Mouse (Mus musculus): Measurements from ENCODE around the gene Lama2.
A peak's percentile ranks its signal among the peaks of the same experiment; 100 is the strongest.

The Lama2 gene

DNA sequence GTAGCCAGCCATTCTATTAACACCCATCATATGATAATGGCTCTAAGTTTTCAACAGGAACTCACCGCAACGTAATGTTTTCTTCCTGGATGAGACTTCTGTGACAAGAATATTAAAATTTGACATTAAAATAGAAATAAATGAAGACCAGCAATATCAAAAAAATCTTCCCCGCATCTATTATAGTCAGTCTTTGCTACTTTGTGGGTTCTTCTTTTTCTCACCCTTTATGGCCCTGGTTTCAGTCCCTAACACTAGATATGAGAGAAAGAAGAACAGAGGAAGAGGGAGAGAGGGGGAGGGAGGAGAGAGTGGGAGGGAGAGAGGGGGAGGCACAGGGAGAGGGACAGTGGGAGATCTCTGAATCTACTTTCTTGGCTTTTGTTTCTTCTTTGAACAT lies at the start of gene Lama2:
TSS of gene Lama2 (minus strand) at position 101 of the 400 bp plus-strand sequence.
- no peak for DNase-seq

GRCm38 (mm10) chr10:27664391-27664790 lies 44.8 kb upstream of the Lama2 start:
- no peak for DNase-seq

- no peak for DNase-seq
Measured at GRCm38 (mm10) chr10:27663396-27663795, 43.8 kb upstream of the Lama2 start.

GRCm38 (mm10) chr10:27654164-27654563 lies 34.6 kb upstream of the Lama2 start:
- no peak for DNase-seq

- no peak for DNase-seq
Measured at GRCm38 (mm10) chr10:27652694-27653335, 33.3 kb upstream of the Lama2 start.

DNA sequence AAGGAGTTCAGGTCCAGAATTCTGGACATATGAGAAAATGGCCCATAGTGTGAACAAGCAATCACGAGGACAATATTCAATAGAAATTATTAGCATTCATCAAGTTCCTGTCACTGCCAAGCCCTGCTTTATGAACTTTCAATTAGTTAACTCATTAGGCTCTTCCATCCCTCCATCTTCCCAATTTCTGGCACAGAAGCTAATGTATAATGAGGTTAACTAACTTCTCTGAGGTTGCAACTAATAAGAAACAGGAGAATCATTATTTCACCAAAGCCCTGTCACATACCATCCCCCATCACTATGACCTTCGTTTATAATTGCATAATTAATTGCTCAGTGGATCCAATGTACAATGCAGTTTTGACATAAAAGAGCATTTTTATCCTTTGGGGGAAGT lies 16.2 kb upstream of the Lama2 start:
- DNase-seq: no peak

DNA sequence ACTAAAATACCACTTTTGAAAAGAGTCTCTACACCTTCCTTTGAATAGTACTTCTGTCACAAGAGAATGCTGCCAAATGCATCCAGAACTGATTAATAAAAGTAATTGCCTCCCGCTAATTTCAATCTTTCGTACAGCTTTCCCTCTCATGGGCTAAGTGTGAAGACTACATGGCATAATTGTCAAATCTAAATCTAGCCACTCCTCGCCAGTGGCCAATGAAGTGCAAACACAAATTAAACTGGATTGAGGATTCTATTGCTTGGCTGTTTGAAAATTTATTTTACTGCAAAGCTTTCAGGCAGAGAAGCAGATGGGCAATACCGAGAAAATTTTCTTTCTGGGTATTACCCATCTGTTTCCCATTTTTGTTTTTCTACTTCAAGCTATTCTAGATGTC lies 11.4 kb upstream of the Lama2 start:
- DNase-seq: no peak

DNA sequence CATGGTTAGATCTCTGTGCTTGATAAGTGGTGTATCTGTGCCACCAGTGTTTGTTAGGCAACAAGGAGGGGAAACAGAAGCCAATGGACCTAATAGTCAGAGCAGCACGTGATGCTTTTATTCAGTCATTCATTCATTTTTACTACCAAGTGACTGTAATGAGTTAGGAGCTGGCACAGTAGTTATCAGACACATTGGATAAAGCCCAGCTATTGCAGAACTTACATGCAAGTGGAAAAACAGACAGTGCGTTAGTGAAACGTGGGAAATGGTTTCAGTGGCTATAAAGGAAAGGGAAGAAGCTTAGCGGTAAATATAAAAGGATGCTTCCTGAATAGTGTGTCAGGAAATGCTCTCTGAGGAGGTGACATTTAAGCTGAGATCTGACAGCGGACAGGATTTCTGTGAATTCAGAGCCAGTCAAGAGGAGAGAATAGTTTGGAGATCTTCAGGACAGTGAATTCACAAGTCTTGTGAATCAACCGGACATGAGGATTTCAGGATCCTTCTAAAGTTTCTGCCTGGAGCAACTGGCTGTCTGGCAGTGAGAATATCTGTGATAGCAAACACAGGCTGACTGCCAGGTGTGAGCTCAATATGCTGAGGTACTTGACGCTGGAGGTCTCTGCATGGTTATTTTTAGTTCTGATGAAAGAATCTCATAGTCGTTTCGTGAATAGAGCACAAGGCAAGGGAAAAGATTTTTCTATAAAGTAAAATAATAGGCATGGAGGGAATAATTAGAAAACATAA lies 2.3 kb upstream of the Lama2 start:
- DNase-seq: no peak

DNA sequence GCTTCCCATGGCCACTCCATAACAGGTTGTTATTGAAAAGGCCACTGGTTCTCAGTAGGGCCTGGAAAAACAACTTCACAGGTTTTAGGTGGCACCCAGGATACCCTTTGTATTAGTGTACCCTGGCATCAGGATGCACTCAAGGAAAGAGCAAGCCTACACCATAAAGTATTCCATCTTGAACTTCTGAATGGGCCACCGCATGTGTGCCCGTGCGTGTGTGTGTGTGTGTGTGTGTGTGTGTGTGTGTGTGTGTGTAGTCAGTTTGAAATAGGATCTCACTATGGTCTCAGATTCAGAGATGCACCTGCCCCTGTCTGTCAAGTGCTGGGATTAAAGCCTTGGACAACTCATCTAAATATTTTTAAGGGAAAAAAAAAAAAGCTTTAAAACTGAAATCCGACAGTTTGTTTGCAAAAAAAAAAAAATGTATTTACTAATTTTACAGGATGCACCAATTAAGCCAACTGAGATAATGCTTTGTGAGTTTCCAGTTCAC lies 2.0 kb downstream of the Lama2 start:
- DNase-seq: no peak

DNA sequence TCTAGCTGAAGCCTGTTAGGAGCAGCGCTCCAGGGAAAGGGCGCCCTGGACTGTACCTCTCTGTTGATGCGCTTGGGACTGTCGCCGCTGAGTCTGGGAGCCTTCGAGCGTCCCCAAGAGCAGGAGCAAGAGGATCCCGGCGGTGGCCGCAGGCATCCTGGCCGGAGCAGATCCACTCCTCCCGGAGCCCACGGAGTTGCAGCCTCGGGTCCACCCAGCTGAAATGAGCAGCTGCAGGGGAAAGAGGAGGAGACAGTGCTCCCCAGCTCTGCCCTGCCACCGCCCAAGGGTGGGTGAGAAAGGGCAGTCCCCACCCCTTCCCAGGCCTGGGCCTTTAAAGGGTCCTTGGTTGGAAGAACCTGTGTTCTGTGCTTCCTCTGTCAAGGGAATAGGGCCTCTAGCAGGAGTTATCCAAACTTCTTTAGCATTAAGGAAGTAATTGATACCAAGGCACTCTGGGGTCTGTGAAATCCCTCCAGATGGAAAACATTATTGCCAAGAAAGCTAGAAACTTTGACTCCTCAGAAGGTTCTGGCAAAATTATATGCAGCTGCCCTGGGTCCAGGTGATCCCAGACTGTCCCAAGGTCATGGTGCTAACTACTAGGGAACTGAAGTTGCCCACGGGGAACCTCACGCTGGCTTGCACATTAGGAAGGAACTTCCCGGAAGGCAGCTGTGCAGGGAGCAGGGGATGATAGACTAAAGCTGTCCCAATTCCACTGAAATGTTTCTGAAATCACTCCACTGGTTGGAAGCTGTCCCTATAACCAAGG lies 2.7 kb downstream of the Lama2 start:
- DNase-seq: no peak

DNA sequence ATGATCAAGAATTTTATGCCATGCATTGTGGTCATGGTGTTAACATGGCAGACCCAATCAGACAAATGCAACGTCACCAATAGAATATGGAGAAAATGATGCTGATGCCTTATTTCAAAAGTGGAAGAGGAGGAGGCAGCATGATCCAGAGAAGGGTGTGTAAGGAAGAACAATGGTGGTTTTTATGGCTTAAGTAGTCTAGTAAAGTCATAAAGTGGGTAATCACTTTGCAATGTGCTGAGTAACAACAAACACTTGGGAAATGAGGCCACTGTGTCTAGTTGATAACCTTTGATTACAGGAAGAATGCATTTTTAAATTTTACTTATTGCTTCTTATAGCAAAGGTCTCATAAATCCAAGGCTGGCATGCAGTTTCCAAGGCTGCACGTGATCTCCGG lies 23.9 kb downstream of the Lama2 start:
- DNase-seq: no peak

DNA sequence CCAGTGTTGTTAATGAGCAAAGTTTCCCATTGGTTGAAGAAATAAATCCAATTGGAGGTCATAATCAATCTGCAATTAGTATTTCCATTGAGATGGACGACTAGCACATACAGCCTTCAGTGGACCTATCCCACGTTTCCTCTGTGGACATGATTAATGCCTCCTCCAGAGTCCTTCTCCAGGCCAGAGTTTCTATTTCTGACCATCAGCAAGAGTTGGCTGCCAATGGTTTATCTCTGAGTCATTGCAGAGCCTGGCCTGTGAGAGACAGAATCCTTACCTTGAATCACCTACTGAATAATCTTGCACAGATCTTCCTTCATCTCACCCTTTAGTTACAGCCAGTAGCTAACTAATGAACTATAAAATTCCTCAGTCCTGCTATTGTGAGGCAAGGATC lies 86.3 kb downstream of the Lama2 start:
- no peak for DNase-seq

- no peak for DNase-seq
Measured at GRCm38 (mm10) chr10:27508847-27509459, 110.6 kb downstream of the Lama2 start.

GRCm38 (mm10) chr10:27500863-27501262 lies 118.7 kb downstream of the Lama2 start:
- no peak for DNase-seq

DNA sequence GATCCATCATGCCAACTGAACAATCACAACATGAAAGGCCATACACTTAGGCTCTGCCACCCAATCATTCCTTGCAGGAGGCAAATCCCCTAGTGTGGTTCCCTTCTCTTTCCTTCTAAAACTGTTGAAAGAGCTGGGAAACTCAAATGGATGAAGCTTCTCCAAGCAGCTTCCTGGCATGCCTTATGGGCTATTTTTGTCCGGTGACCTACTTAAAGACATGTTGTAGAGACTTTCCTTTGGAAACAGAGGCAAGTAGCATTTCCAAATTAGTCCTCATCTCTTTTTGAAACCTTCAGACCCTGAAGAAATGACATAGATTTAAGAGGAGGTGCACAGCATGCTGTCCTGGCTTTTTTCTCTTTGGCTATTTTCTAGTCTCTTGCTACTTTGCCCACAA lies 131.1 kb downstream of the Lama2 start:
- no peak for DNase-seq

DNA sequence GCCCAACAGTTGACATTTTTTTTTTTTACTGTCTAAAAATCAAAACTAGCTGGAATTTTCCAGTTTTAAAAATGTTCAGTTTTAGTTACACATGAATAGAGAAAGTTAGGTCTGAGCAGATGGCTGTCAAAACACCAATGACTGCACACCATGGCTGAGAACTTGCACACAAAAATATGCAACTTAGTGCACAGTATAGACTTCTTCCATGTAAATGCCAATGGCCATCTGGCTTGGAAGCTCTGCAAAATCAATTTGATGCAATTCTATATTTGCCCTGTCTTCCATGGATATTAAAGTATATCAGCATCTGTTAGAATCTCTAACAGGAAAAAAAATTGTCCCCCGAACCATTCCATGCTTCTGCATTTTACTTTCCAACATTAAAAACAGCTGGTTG lies 135.5 kb downstream of the Lama2 start:
- no peak for DNase-seq

- DNase-seq: no peak
Measured at GRCm38 (mm10) chr10:27475540-27475939, 144.0 kb downstream of the Lama2 start.

- DNase-seq: no peak
Measured at GRCm38 (mm10) chr10:27468274-27468673, 151.3 kb downstream of the Lama2 start.

DNA sequence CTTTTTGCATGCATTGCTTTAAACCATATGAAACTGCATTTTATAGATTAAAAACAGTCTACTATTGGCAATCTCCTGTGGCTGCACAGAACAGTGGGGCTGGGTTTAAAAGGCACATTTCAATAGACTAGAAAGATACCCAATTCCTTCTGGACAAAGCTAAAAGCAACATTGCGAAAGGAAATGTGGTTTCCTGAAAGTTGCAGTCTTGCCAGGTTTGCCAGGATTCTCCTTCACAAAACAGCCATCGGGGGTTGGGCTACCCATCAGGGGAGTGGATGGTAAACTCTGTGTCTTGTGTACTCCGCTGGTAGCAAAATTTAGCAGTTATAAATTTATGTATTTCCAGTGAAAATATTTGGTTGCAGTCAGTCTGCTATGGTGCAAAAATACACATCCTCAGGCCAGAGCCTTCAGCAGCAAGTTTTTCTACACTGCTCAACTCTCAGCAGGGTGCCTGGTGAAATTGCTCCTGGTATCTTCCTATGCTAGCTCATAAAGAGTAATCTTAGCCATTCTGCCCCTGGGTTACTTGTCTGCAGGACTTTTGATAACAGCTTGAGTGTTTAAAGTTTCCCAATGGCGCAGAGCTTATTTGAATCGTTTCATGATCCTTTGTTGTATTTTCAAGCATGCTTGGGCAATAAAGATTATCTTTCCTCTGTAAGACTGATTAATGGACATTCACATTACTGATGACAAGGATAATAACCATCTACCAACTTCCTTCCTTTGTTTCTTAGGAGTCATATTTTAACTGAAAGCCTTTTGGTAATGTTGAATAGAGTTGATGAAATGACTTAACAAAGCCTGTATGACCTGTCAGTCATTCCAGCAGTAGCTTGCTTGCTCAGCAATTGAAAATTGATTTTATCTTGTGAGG lies 205.7 kb downstream of the Lama2 start:
- no peak for DNase-seq

- DNase-seq: no peak
Measured at GRCm38 (mm10) chr10:27390753-27391152, 228.8 kb downstream of the Lama2 start.

- peak; percentile 23 for DNase-seq
Measured at GRCm38 (mm10) chr10:27387531-27387930, 232.0 kb downstream of the Lama2 start.

- no peak for DNase-seq
Measured at GRCm38 (mm10) chr10:27384636-27385035, 234.9 kb downstream of the Lama2 start.

Measured in cerebellum, adult 11-12 months (tissue).